Comparison of ENCODE assay signal across 16 mouse cellular contexts in genomic region chr2:31191765-31192164, GRCm38 (mm10). TPM values are rescaled to one million over a fixed set of nuclear protein-coding genes. Genes with fewer than 3 reads are reported as not detected.
"Had no signal": no experiment of that assay in that cellular context is flagged by ENCODE, and none has a peak within 500 bp of the region (broad histone marks: within the 10 kb centered on the region; RNA-seq: fewer than 3 reads in every experiment).

No protein-coding gene starts in this region.

- H3K27ac ChIP-seq: left cerebral cortex, adult 2 months; limb, embryonic 10.5 days; liver, embryonic 15.5 days; midbrain, embryonic 10.5 days; neural tube, embryonic 13.5 days had no signal

- H3K4me1 ChIP-seq: limb, embryonic 10.5 days; liver, embryonic 15.5 days; midbrain, embryonic 10.5 days; neural tube, embryonic 13.5 days had no signal

- H3K9me3 ChIP-seq: limb, embryonic 10.5 days; liver, embryonic 15.5 days; midbrain, embryonic 10.5 days; neural tube, embryonic 13.5 days had no signal

- DNase-seq: kidney, postnatal 10 days; kidney, postnatal 4 days; lung, adult 2 months; lung, postnatal 4 days; midbrain, embryonic 14.5 days; right cerebral cortex, adult 18-20 months; right cerebral cortex, postnatal 25 days; thymus, postnatal 36 days had no signal

- H3K4me3 ChIP-seq: left cerebral cortex, adult 2 months; limb, embryonic 10.5 days; liver, embryonic 15.5 days; midbrain, embryonic 10.5 days; neural tube, embryonic 13.5 days had no signal

- H3K4me2 ChIP-seq: liver, embryonic 11.5 days; liver, embryonic 15.5 days; neural tube, embryonic 13.5 days had no signal

- H3K9ac ChIP-seq: liver, embryonic 15.5 days; neural tube, embryonic 13.5 days had no signal

- H3K27me3 ChIP-seq: liver, embryonic 15.5 days; neural tube, embryonic 13.5 days had no signal

- ATAC-seq: lung, postnatal 0 days had no signal

RNA-seq across cellular contexts. Expression of gene Ncs1, which starts 53.9 kb away (rescaled TPM):
- total RNA-seq: monocyte, adult 5-6 weeks had no signal
